Mouse (Mus musculus): ENCODE measurements around the gene Pold4. TPM values are rescaled to one million over a fixed set of nuclear protein-coding genes. Genes with fewer than 3 reads are reported as not detected.

Gene Pold4
- polyA plus RNA-seq (2016; fragmentation: Nextera tagmentation; extraction: Ambion mirVana), result 18.7 and 19.8 TPM in 2 replicates

DNA sequence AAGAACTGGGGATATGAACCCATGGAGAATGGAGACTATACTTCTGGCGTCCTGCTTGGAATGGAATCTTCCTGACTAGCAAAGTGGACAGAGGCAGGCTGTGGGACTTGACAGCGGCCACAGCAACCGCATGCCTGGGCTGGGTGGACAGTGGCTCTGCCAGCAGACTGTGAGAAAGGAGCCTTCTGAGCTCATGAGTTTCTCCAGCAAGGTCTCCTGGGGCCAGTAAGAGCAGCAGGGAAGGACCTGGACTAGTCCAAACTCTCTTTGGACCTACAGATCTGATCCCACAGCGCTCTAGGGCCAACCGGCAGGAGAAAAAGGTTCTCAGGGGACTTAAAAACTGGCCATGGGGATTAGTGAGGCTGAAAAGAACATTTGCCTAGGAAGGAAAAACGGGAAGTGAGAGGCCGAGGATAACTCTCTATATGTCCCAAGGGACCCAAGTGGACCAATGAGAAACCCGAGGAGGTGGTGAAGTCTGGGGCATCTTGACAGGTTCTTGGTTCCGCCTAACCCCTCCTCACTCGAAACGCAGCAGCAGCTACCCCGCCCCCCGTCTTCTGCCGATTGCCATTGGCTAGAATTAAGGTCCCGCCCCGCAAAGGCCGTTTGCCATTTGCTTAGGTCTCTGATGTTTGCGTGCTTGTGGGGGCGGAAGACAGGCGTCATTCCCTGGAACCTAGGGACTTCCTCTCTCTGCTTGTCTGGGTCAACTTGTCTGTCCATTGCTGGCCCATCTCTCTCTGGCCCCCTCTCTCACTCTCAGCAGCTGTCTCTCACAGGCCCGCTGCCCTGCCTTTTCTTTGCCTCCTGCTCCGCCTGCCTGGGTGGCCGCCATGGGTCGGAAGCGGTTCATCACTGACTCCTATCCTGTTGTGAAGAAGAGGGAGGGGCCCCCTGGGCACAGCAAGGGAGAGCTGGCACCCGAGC is at the start of gene Pold4:
Gene Pold4 (plus strand): TSS at position 647 of the 933 bp plus-strand sequence.
- H3K9ac ChIP-seq, result peak within 1 kb of the TSS; percentile 68
- peak within 1 kb of the TSS; percentile 84 for H3K4me2 ChIP-seq (replicated peaks)
- no peaks in the 10 kb centered on the region for H3K9me3 ChIP-seq
- no peaks in the 10 kb centered on the region for H3K36me3 ChIP-seq
- peak within 1 kb of the TSS; percentile 15; the same call in 1 of the 2 replicates for H3K27ac ChIP-seq
- peak within 1 kb of the TSS; percentile 46 for H3K4me3 ChIP-seq
- WGBS, result 12% methylated on average over 26 of the region's 26 CpGs
- peaks cover 6% of the 10 kb centered on the region for H3K4me1 ChIP-seq
- H3K27me3 ChIP-seq (replicated peaks), result peaks cover 6% of the 10 kb centered on the region
- peak; percentile 91 for ATAC-seq (ENCODE audit: low FRiP score, low read depth)

DNA sequence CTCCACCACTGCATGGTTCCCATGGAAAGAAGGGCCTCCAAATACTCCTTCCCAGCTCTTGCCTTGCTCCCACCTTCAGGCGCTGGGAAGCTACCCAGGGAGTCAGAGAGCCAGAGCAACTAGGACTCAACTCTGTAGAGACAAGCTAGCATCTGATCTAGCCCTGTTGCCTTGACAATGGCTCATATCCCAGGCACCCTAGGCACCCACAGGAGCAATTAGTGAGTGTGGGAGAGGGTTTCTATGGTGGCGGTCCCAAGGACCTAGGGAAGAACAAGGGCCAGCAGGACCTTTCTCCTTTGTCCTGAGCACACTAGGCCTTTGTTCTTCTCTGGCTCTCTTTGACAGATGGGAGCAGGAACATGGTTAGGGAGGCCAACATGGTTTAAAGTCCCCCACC is 48.0 kb upstream of the Pold4 start:
- no peaks in the 10 kb centered on the region for H3K36me3 ChIP-seq
- no peak overlapping the region for H3K9ac ChIP-seq
- H3K9me3 ChIP-seq, result no peaks in the 10 kb centered on the region
- 0 out of 2 replicates have a peak, but pooled peaks cover 11% of the 10 kb centered on the region for H3K4me1 ChIP-seq
- ATAC-seq (ENCODE audit: low FRiP score, low read depth), result no peak
- no peak overlapping the region for H3K27ac ChIP-seq
- H3K4me2 ChIP-seq (replicated peaks), result no peak overlapping the region
- H3K4me3 ChIP-seq, result no peak overlapping the region
- no peaks in the 10 kb centered on the region for H3K27me3 ChIP-seq (replicated peaks)
- 76% methylated on average over 2 of the region's 2 CpGs for WGBS

DNA sequence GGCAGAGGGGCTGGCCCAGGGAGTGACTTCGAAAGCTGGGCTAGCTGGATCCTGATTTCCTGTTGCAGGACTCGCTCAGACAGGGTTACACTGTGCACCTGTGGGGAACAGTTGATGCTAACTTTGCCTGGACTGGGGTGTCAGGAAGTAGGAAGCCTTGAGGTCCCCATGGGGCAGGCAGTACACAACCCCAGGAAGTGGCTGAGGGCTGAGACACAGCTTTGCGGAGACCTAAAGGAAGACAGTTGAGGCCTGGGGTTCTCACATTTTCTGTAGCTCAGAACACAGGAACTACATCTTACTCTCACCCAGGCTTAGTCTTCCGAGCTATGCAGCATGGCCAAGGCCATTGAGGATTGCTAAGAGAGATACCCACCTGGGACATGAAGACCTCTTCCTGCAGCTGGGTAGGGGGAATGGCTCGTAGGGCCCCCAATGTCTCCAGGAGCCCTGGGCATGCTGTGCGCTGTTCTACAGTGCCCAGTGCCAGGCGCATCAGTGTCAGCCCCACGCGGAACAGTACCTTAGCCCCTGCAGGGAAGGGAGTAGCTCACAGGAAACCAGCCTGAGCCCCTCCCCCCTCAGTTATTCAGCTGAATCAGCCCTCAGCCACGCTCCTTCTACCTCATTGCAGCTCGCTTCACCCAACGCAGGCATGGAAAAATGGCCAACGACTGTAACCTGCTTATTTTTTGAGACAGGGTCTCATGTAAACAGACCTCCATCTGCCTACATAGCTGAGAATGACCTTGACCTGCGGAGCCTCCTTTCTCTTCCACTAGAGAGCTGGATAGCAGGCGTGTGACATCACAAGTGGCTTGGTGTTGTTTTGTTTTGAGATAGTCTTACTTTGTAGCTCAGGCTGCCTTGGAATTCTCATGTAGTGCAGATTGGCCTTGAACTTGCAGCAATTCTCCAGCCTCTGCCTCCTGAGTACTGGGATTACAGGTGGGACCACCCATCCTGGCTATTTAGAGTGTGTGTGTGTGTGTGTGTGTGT is 46.4 kb upstream of the Pold4 start:
- Histone ChIP-seq H3K9me3 (no peaks in the 10 kb centered on the region), H3K4me2 (replicated peaks) (no peak overlapping the region), H3K27ac (no peak overlapping the region), H3K9ac (no peak overlapping the region), H3K4me1 (0 out of 2 replicates have a peak, but pooled peaks cover 11% of the 10 kb centered on the region), H3K27me3 (replicated peaks) (no peaks in the 10 kb centered on the region; the same call in 1 of the 2 replicates), H3K4me3 (no peak overlapping the region), H3K36me3 (no peaks in the 10 kb centered on the region)
- no peak for ATAC-seq (ENCODE audit: low FRiP score, low read depth)
- WGBS, result 65% methylated on average over 15 of the region's 15 CpGs

DNA sequence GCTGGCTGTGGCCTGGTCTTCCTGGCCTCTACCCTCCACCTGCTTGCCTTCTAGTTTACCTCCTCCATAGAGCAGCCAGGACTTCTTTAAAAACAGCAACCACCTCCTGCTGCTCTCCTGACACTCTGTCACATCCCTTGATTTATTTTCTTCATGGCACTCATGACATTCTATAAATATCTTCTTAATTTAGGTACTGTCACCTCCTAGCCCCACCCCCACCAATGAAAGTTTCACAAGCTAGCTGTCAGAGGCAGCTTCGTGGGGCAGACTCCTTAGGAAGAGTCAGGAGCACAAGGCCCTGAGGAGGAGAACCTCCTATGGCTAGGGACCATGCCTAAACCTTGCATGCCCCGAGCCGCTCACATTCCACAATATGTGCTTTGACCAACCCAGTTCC is 44.4 kb upstream of the Pold4 start:
- WGBS, result 78% methylated on average over 3 of the region's 3 CpGs
- Histone ChIP-seq H3K9ac (no peak overlapping the region), H3K9me3 (no peaks in the 10 kb centered on the region)

DNA sequence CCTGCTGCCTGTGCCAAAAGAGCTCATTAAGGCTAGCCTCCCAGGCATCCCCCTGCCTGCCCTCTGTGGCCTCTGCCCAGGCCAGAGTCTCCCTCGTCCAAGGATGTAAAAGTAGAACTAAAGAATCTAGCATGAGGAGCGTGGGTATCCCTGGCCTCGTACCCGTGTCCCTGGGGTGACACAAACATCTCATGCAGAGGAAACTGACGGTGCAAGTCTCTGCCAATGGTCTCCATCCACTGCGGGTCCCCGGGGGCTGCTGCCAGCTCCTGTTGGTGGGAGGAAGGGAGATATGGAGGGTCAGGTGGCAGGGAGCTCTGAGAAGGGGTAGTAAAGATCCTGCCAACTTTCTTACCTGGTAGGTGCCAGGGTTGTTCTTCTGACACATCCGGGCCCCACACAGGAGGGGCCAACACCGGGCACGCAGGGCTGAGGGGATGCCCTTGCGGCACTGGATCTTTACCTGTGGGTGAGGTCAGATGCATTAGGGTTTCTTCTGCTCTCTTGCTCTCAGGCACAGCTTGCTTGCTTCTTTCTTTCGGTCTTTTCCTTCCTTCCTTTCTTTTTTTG is 42.6 kb upstream of the Pold4 start:
- Histone ChIP-seq H3K9me3 (no peaks in the 10 kb centered on the region), H3K4me1 (peaks cover 19% of the 10 kb centered on the region), H3K4me3 (no peak overlapping the region), H3K36me3 (peaks cover 11% of the 10 kb centered on the region), H3K9ac (no peak overlapping the region), H3K27ac (no peak overlapping the region), H3K27me3 (replicated peaks) (no peaks in the 10 kb centered on the region; the same call in 1 of the 2 replicates), H3K4me2 (replicated peaks) (no peak overlapping the region)
- 80% methylated on average over 12 of the region's 12 CpGs for WGBS
- ATAC-seq (ENCODE audit: low FRiP score, low read depth), result no peak

More for the DNA sequence above, 44.4 kb upstream of the Pold4 start:
- Histone ChIP-seq H3K36me3 (no peaks in the 10 kb centered on the region), H3K4me2 (replicated peaks) (no peak overlapping the region), H3K4me1 (peaks cover 8% of the 10 kb centered on the region; the same call in 1 of the 2 replicates), H3K27ac (no peak overlapping the region), H3K27me3 (replicated peaks) (no peaks in the 10 kb centered on the region; the same call in 1 of the 2 replicates), H3K4me3 (no peak overlapping the region)
- ATAC-seq (ENCODE audit: low FRiP score, low read depth), result no peak

DNA sequence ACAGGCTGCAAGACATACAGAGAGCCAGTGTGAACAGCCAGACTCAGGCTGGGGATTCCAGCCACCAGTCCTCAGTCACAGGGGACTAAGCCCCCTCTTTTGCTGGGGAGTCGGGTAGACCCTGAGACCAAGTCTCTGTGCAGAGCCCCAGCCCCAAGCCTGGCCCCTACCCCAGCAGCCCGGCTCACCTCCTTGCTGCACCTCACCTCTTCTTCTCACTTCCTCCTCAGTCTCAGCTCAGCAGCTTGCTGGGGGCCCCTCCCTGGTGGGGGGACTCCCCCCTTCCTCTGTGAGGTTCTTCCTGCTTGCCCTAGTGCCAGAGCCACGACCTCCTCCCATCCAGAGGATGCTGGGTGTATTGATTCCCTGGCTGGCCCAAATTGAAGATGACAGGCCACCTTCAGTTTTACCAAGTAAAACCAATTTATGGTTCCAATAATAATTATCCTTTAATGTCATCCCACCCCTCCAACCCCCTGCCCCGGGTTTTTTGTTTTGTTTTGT is 40.8 kb upstream of the Pold4 start, which contains the start of gene Tbc1d10c:
Gene Tbc1d10c (minus strand): TSS at position 454 of the 504 bp plus-strand sequence.
- H3K27me3 ChIP-seq (replicated peaks), result no peaks in the 10 kb centered on the region; the same call in 1 of the 2 replicates
- WGBS, result 67% methylated on average over 4 of the region's 4 CpGs
- no peak for ATAC-seq (ENCODE audit: low FRiP score, low read depth)
- peaks cover 28% of the 10 kb centered on the region for H3K36me3 ChIP-seq
- peak within 1 kb of the TSS; percentile 98 for H3K9ac ChIP-seq
- H3K27ac ChIP-seq, result peak within 1 kb of the TSS; percentile 73
- no peaks in the 10 kb centered on the region for H3K9me3 ChIP-seq
- H3K4me3 ChIP-seq, result peak within 1 kb of the TSS; percentile 96
- H3K4me1 ChIP-seq, result peaks cover 15% of the 10 kb centered on the region
- H3K4me2 ChIP-seq (replicated peaks), result peak within 1 kb of the TSS; percentile 95

DNA sequence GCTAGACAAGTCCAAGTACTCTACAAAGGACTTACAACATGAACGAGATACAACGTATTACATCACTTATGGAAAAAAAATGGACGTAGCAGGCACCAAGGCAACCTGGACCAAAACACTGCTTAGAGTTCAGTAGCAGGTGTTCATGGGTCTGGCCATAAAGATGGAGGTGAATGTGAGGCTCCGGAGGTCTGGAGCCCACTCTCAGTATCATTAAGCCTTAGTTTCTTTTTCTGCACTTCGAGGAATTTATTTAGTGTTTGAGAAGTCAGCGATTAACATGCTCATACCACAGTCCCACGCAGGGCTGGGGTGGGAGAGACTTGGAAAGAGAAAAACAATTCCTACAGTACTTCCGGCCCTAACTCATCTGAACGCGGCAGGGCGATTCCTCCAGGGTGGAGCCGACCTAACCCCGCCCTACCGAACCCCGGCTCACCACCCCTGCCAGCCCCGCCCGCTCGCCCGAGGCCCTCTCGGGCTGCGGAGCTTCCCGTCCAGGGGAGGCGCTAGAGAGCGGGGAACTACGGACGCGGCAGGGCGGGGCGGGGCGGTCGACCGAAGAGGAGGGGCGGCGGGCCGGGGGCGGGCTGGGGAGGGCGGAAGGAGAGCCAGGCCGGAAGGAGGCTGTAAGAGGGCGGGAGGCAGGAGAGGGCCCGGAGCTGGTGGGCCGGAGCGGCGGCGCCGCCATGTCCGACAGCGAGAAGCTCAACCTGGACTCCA is 40.0 kb upstream of the Pold4 start, which contains the start of gene Ppp1ca:
Gene Ppp1ca (plus strand): TSS at position 538 of the 723 bp plus-strand sequence.
- no peaks in the 10 kb centered on the region; the same call in 1 of the 2 replicates for H3K27me3 ChIP-seq (replicated peaks)
- H3K4me2 ChIP-seq (replicated peaks), result peak within 1 kb of the TSS; percentile 95
- no peaks in the 10 kb centered on the region for H3K9me3 ChIP-seq
- H3K27ac ChIP-seq, result peak within 1 kb of the TSS; percentile 73
- ATAC-seq (ENCODE audit: low FRiP score, low read depth), result peak; percentile 94
- peak within 1 kb of the TSS; percentile 98 for H3K9ac ChIP-seq
- peak within 1 kb of the TSS; percentile 96 for H3K4me3 ChIP-seq
- peaks cover 20% of the 10 kb centered on the region for H3K4me1 ChIP-seq
- H3K36me3 ChIP-seq, result peaks cover 36% of the 10 kb centered on the region
- 7% methylated on average over 47 of the region's 47 CpGs for WGBS

DNA sequence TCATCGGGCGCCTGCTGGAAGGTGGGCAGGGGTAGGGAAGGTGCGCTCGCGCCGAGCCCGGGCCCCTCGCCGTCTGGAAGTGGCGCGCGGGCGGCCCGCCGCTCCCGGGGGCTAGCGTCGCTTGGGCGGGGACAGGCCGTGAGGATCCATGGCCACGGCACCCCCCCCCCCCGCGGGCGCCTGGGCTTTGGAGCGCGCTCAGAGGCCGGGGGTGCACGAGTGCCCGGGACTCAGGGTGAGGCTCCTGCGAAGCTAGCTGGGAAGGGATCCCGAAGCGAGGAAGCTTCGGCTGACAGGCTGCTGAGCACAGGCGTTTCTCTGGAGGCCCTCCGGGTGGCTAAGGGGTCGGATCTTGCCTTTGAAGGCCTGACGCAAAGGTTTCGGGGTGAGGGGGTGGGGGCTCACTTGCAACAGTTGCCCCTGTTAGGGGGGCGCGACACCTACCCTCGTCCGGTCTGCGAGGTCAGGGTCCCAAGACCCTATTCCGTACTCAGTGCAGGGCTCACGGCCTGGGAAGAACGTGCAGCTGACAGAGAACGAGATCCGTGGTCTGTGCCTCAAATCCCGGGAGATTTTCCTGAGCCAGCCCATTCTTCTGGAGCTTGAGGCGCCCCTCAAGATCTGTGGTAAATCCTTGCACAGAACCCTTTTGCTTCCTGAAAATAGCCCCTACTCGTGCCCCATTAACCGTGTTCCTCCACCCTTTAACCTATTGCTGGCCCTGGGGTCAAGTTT is 39.3 kb upstream of the Pold4 start:
- ATAC-seq (ENCODE audit: low FRiP score, low read depth), result peak; percentile 73
- Histone ChIP-seq H3K4me1 (peaks cover 22% of the 10 kb centered on the region), H3K27me3 (replicated peaks) (no peaks in the 10 kb centered on the region; the same call in 1 of the 2 replicates), H3K27ac (peak overlapping the region; percentile 73), H3K9me3 (no peaks in the 10 kb centered on the region), H3K4me2 (replicated peaks) (peak overlapping the region; percentile 95), H3K36me3 (peaks cover 43% of the 10 kb centered on the region), H3K9ac (peak overlapping the region; percentile 98), H3K4me3 (peak overlapping the region; percentile 96)
- WGBS, result under 1% methylated on average over 51 of the region's 52 CpGs

DNA sequence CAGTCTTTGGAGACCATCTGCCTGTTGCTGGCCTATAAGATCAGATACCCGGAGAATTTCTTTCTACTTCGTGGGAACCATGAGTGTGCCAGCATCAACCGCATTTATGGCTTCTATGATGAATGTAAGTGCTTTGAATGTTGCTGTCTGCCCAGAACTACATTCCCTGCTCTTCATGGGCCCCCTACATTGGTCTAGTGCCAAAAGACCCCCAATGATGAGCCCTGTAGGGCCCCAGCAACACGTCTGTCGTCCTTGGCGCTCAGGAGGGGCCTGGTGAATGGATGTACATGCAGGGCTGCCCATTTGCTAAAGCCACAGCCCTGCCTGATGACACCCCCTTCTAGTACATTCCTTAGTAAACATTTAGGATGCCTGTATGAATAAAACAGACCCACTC is 38.6 kb upstream of the Pold4 start:
- no peak for ATAC-seq (ENCODE audit: low FRiP score, low read depth)
- peaks cover 48% of the 10 kb centered on the region for H3K36me3 ChIP-seq
- peak overlapping the region; percentile 98 for H3K9ac ChIP-seq
- no peak overlapping the region for H3K27ac ChIP-seq
- H3K4me1 ChIP-seq, result peaks cover 22% of the 10 kb centered on the region
- no peaks in the 10 kb centered on the region for H3K9me3 ChIP-seq
- peak overlapping the region; percentile 95 for H3K4me2 ChIP-seq (replicated peaks)
- 68% methylated on average over 6 of the region's 6 CpGs for WGBS
- H3K27me3 ChIP-seq (replicated peaks), result no peaks in the 10 kb centered on the region; the same call in 1 of the 2 replicates
- H3K4me3 ChIP-seq, result peak overlapping the region; percentile 96

DNA sequence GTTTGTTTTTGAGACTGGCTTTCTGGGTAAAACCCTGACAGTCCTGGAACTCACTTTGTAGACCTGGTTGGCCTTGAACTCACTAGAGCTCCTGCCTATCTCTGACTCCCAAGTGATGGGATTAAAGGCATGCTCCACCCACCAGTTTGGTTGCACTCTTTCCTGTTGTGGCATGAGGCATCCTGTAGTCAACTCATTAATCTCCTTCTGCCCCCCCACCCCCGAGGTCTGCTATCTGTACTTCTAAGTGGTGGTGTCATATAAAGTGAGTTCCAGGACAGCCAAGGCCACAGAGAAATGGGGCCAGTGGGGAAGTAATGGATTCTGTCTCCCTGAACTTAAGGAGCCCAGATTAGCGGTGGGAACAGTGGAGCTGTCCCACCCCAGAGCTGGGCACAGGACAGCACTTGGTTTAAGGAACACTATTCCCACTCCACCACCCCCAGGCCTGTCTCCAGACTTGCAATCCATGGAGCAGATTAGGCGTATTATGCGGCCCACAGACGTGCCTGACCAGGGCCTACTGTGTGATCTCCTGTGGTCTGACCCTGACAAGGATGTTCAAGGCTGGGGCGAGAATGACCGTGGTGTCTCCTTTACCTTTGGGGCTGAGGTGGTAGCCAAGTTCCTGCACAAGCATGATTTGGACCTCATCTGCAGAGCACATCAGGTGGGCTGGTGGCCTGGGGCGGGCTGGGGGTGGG is 37.5 kb upstream of the Pold4 start:
- WGBS, result 91% methylated on average over 8 of the region's 8 CpGs
- Histone ChIP-seq H3K27ac (no peak overlapping the region), H3K9ac (no peak overlapping the region), H3K4me1 (peaks cover 22% of the 10 kb centered on the region), H3K4me2 (replicated peaks) (peak overlapping the region; percentile 95; the same call in 1 of the 2 replicates), H3K36me3 (peaks cover 48% of the 10 kb centered on the region), H3K9me3 (no peaks in the 10 kb centered on the region), H3K27me3 (replicated peaks) (no peaks in the 10 kb centered on the region; the same call in 1 of the 2 replicates), H3K4me3 (no peak overlapping the region)
- no peak for ATAC-seq (ENCODE audit: low FRiP score, low read depth)

All from neural tube, embryonic 12.5 days (tissue).